Mouse (Mus musculus): ENCODE data around the gene Prnp.

Gene Prnp

GRCm38 (mm10) chr2:131909683-131910572 is at the start of gene Prnp, which contains the start of gene Prn:
Prnp (plus strand) TSS chr2:131909928.
Prn (plus strand) TSS chr2:131909957.
- peak; percentile 86 to 89 for DNase-seq (ENCODE audit: low spot score in 2 of 2)

GRCm38 (mm10) chr2:131862617-131863275 is 47.0 kb upstream of the Prnp start:
- no peak for DNase-seq (ENCODE audit: low spot score in 2 of 2)

DNA sequence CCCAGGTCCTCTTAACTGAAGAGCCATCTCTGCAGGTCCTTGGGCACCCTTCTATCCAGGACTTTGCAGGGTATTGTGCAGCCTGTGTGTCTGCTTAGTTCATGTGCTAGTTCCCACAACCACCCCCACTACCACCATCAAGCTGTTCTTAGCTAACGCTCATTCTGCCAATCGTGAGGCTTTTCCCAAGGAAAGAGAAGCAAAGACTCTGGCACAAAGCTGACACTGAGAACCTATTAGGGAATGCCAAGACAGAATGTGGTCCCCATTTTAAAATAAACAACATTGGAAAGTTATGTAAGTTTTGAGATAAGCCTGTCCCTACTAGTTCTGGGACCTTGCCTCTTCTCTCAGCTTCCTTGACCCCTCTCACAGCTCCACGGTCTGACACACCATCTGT is 46.3 kb upstream of the Prnp start:
- no peak for DNase-seq (ENCODE audit: low spot score in 2 of 2)

DNA sequence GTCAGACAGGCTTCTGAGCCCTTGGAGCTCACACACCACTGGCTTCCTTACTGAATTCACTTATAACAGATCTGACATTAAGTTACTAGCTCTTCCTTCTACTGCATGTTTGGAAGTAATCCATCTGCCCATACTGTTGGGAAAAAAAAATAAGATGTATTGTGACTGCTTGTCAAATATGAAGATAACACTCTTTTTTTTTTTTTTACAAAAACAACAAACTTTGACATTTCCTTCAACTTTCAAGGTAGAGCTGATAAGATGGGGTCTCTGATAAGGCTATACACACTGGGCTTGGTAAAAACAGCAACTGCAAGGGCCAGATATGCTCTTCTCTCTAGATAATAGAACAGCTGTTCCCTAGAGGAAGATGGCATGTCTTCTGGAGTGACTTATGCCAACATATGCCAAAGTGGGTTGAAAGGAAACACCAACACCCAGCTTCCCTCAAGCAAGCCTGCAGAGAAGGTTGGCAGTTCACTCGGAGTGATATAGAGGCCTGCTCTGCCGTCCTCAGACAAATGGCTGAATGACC is 45.4 kb upstream of the Prnp start:
- DNase-seq (ENCODE audit: low spot score in 2 of 2): no peak

- no peak for DNase-seq (ENCODE audit: low spot score in 2 of 2)
These were observed 43.1 kb upstream of the Prnp start for GRCm38 (mm10) chr2:131866676-131867075.

- no peak for DNase-seq (ENCODE audit: low spot score in 2 of 2)
These were observed 40.7 kb upstream of the Prnp start for GRCm38 (mm10) chr2:131868983-131869382.

DNA sequence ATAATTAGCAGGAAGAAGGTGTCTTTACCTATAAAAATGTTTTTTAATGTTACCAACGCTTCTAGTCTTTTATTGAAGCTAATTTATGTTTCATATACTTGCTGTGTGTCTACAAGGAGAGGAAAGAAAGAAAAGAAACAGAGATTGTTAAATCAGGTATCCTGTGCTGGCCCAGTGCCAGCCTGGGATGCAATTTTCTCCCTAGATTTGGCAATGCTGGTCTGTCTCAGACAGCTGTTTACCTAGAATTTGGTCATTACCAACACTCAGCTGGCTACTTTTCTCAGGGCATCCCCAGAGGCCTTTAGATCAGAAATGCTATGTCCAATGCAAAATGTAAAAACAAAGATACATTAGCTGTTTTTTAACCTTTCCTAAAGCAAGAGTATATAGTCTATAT is 36.4 kb upstream of the Prnp start:
- no peak for DNase-seq (ENCODE audit: low spot score in 2 of 2)

DNA sequence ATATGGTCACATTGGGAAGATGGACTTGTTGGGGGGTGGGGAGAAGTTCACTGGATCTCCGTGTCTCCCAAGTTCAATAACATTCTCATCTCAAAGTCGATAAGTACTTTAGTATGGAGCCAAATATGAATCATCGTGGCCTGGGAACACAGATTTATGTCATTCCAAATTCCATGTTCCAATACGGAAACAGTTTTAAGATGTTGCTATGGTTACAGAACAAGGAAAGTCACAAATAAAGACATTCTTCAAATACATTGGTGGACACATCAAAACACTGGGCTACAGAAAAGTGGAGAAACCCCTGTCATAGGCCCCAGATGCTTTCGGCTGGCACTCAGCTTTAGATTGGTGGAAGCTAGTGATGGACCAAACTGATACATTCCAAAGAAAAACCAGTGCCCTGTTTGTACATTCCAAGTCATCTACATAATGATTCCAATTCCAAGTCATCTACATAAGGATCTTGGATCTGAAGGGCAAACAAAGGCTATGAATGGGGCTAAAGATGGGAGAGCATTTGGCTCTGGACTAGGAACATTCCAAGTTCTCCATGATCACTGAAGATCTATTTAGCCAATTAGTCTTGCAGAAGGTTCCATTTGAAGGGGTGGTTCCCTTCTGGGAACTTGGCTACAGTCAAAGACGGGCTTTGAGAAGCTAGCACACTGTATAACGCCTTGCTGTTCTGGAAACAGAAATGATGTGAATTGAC is 33.0 kb upstream of the Prnp start:
- DNase-seq (ENCODE audit: low spot score in 2 of 2): no peak

- no peak for DNase-seq (ENCODE audit: low spot score in 2 of 2)
These were observed 28.0 kb upstream of the Prnp start for GRCm38 (mm10) chr2:131881766-131882165.

GRCm38 (mm10) chr2:131883136-131883535 is 26.6 kb upstream of the Prnp start:
- DNase-seq (ENCODE audit: low spot score in 2 of 2): peak; percentile 32 to 56

- DNase-seq (ENCODE audit: low spot score in 2 of 2): no peak
These were observed 23.1 kb upstream of the Prnp start for GRCm38 (mm10) chr2:131886503-131887160.

DNA sequence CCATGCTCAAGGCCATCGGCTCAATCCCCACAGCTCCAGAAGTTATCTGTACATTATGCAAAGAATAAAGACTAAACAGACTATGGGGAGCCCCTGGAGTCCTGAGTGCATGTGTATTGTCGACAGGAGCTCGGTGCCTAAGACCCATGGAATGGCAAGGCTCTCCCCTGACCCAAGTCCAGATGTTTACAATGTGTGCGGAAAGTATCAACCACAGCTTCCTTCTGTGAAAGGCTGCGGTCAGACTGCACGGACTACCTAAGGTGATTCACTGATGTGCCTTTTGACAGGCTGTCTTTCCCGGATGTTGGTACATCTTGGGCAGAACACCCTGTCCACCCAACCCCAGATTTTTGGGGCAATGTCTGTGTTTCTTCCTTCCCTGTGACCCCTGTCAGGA is 21.5 kb upstream of the Prnp start:
- DNase-seq (ENCODE audit: low spot score in 2 of 2): no peak

DNA sequence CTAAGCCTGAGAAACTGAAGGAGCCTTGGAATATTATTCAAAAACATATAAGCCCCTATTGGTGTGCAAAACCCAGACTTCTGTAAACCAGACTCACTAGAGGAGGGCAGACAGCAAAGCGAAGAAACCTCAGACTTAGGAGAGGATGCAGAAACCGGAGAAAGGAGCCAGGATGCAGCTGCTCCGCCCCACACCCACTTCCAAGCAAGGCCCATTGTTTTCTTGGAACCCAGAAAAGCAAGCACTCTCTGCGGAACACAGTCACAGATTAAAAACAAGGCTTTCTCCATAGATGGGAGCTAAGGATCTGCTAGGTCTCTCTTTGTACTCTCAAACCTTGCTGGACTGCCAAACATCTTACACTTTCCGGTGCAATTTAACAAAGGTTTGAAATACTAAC is 17.2 kb upstream of the Prnp start:
- DNase-seq (ENCODE audit: low spot score in 2 of 2): no peak

- no peak for DNase-seq (ENCODE audit: low spot score in 2 of 2)
These were observed 14.6 kb upstream of the Prnp start for GRCm38 (mm10) chr2:131895106-131895505.

DNA sequence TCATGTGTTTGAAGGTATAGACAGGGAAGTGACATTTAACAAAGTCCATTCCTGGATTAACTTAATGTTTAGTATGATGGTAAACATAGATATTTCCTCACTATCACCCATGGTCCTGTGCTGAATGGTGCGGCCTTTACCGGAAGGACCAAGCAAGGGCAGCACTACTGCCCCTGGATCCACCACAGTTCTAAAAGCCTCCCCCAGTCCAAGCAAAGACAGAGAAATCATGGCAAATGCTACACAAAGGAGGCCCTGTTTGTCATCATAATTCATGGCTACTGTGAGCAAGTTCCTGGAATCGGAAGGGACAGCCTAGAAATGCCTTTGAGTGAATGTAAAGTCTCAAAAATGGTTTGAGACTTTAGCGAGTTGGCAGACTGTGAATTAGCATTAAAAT is 13.7 kb upstream of the Prnp start:
- DNase-seq (ENCODE audit: low spot score in 2 of 2): no peak

GRCm38 (mm10) chr2:131897336-131898109 is 12.2 kb upstream of the Prnp start:
- DNase-seq (ENCODE audit: low spot score in 2 of 2): no peak

DNA sequence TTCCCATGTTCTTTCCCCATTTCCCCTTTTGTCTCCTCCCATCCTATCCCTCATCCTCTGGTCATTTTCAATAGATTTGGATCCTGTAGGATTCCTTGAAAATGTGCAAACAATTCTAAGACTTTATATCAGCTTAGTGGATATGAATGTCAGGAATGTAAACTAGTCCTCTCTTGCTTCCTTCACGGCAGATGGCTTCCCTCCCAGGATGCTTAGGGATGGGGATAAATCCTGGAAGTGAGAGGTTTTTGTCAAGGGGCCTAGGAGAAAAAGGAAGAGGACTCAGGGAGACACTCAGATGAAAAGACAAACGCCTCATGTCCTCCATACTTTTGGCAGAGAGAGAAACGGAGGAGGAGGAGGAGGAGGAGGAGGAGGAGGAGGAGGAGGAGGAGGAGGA is 7.3 kb upstream of the Prnp start:
- DNase-seq (ENCODE audit: low spot score in 2 of 2): no peak

GRCm38 (mm10) chr2:131902867-131903266 is 6.9 kb upstream of the Prnp start:
- peak in 1 of 2 experiments; percentile 29 for DNase-seq (ENCODE audit: low spot score in 2 of 2)

- no peak for DNase-seq (ENCODE audit: low spot score in 2 of 2)
These were observed 4.7 kb upstream of the Prnp start for GRCm38 (mm10) chr2:131905025-131905424.

DNA sequence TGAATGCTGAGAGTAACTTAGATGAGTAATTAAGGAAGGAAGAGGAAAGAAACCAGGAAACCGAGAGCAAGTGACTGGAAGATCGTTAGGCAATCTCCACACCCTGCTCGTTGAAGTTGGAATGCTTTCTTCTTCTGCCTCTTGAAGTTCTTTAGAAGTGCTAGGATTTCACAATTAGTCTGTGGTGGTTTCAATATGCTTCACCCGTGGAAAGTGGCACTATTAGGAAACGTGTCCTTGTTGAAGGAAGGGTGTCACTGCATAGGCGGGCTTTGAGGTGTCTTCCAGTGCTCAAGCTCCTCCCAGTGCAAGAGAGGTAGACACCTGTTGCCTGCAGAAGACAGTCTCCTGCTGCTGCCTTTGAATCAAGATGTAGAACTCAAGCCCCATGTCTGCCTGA is 4.0 kb upstream of the Prnp start:
- no peak for DNase-seq (ENCODE audit: low spot score in 2 of 2)

- no peak for DNase-seq (ENCODE audit: low spot score in 2 of 2)
These were observed 3.5 kb upstream of the Prnp start for GRCm38 (mm10) chr2:131906266-131906665.

Data from right cerebral cortex, postnatal 36 days (tissue).